Mouse (Mus musculus): ENCODE results near the gene Cbs. TPM values are rescaled to one million over a fixed set of nuclear protein-coding genes. Genes with fewer than 3 reads are reported as not detected.
"Not testable (repeated sequence)": the region's sequence is repeated elsewhere in the genome, so short reads cannot be mapped to it uniquely, and the experiment has no call there.

The Cbs gene
- total RNA-seq, 2 experiments from 2014 or later: 61.0 to 66.6 TPM

- DNase-seq: no peak
Measured at GRCm38 (mm10) chr17:31642913-31643312, 5.9 kb upstream of the Cbs start.

GRCm38 (mm10) chr17:31642331-31642730 lies 5.3 kb upstream of the Cbs start:
- DNase-seq: no peak

DNA sequence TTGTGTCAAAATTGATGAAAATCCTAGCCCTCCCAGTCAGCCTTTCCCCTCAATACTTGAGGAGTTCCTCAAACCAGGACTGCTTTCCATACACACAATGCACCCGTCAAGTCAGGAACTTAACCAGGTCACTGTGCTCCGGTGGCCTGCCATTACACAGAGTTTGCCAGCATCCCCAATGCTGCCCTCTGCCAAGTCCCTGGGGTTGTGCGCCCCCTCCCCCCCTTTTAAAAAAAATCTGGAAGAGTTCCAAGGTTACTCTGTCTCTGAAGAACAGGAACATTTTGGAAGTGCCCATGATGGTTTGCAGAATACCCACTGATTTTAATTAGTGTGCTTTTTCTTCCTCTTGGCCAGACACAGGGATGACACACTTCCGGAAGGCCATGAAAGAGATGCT lies 2.6 kb upstream of the Cbs start:
- DNase-seq: no peak

GRCm38 (mm10) chr17:31637866-31638570 lies 980 bp upstream of the Cbs start:
- peak; percentile 50 for DNase-seq

DNA sequence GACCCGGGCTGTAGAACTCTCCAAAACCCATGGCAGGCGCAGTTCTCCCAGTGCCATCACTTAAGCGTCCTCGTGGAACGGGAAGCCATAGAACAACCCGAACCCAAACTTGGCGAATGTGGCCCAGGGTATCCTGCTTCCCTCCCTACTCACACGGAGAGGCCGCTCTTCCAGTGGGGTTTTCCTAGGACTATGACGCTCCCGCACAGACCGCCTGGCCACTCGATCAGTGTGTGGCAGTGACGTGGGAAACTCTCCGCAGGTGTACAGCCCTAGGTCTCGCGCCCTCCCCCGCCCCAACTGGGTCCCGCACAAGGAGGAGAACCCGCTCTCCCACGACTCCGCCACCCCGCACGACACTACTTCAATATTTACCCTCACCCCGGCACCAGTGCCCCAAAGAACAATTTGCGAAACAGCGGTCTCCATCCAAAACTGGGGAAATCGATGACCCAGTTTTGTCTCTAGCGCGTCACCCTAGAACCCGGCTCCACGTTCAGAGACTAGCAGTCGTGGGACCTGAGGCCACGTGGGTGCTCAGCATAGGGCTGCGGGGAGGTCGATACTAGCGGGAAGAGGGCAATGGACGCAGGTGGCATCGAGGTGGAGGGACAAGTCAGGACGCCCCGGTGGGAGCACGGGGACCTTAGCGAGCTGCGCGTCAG lies 629 bp downstream of the Cbs start:
- DNase-seq: no peak

DNA sequence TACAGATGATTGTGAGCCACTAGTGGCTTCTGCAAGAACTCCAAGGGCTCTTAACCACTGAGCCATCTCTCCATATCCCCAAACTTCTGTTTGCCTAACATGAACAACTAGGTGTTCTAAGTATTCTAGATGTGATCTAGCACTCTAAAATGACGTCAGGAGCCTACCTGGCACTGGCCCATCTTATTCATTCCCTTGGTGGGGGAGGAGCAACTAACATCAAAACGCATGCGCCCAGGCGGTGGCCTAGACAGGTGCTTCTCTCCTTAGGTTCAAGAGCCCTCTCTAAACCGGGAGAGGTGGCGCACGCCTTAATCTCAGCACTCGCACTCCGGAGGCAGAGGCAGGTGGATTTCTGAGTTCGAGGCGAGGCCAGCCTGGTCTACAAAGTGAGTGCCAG lies 1.3 kb downstream of the Cbs start:
- DNase-seq: no peak

- DNase-seq: no peak
Measured at GRCm38 (mm10) chr17:31634896-31635295, 2.1 kb downstream of the Cbs start.

DNA sequence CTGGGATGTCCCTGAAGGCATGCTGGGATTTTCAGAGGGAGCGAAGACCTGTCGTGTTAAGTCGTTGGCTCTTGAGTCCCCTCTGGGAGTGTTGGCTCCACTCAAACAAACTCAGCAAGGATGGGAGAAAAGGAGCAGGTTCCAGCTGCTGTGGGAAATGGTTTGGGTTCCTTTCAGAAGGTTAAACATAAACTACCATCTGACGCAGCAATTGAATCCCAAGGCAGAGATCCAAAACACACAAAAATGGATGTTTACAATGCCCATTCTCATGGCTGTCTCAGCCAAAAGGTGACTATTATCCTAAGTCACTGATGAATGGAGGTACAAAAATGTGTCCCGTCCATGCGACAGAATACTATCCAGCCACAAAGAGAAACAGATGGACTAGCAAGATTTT lies 4.0 kb downstream of the Cbs start:
- DNase-seq: no peak

- DNase-seq: no peak
Measured at GRCm38 (mm10) chr17:31631081-31631800, 5.8 kb downstream of the Cbs start.

- no peak for DNase-seq
Measured at GRCm38 (mm10) chr17:31627961-31628360, 9.1 kb downstream of the Cbs start.

- DNase-seq: no peak
Measured at GRCm38 (mm10) chr17:31623101-31623500, 13.9 kb downstream of the Cbs start.

- no peak for DNase-seq
Measured at GRCm38 (mm10) chr17:31613086-31613755, 23.8 kb downstream of the Cbs start.

- no peak for DNase-seq
Measured at GRCm38 (mm10) chr17:31609895-31610294, 27.1 kb downstream of the Cbs start.

DNA sequence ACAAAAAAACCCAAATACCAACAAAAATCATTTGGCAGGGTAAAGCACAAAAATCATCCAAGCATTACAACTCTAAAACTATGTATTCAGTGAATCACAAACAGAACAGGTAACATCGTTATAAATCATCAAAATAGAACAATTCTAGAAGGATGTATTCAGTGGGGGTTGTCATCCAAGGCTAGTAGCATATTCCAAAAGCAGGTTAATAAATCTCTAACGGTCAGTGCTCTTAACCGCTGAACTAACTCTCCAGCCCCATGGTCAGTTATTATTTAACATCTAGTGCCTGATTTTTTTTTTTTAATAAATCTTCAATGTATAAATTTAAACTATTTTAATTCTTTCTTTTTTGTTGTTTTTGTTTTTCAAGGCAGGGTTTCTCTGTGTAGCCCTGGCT lies 27.9 kb downstream of the Cbs start:
- not testable (repeated sequence) for DNase-seq

DNA sequence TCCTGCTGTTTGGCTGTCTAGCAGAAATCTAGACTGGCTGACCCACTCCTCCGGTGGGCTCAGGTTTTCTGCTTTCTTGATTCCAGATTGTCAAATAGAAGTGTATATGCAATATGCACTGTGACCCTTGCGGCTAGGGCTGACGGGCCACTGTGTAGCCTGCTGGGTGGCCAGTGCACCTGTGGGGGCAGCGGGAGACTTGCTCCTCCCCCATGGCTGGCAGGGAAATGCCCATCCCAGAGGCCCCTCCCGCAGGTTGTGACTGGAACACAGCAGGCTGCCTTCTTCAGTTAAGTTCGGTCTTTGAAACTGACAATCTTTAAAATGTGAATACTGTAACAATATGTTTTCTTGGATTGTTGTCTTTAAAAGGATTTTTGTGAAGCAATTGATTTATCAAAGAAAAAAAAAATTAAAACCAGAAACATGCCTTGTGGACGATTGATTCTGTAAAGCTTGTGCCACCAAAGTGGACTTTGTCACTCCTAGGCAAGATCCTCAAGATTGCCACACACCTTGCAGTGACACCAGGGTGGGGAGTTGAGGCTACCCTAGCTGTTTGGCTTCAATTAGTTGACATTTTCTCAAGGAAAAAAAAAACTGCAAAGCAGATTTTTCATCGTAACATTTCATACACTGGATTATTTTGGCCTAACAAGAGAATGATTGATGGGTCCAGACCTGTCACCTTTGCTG lies 29.6 kb downstream of the Cbs start:
- DNase-seq: no peak

GRCm38 (mm10) chr17:31606424-31606823 lies 30.6 kb downstream of the Cbs start:
- DNase-seq: no peak

DNA sequence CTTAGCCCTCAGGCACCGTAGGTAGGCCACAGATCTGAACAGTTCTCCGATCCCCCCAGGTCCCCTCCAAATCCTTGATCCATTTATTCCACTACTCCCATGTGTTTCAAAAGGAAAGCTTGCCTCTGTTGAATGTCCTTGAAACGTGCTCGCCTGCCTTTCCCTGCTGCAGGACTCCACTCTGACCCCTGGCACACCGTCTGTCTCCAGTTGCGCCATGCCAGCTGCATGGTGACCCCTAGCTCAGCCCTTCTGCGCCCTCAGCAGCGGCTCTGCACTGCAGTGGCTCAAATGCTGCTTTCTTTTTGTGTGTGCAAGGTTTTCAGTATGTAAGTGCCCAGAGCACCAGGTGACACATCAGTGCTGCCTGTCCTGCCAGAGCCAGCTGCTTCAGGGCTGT lies 38.4 kb downstream of the Cbs start:
- DNase-seq: no peak

- no peak for DNase-seq
Measured at GRCm38 (mm10) chr17:31597957-31598356, 39.1 kb downstream of the Cbs start.

GRCm38 (mm10) chr17:31595077-31595476 lies 42.0 kb downstream of the Cbs start:
- DNase-seq: no peak

DNA sequence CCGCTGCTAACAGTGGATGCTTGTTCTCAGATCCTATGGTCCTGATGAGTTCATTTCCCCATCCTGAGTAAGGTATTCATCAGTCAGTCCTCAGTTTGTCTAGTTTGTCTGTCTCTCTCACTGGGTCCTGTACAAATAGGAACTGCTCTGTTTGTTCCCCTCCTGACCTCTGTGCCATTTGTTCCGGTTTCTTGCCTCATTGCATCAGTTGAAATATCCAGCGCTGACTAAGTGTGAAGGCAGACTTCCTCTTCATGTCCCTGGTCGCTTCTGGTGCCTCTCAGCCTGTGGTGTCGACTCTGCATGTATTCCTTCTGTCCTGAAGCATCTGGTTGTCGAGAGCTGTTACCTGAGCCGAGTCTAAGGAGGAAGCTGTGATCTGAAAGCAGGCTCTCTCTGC lies 42.4 kb downstream of the Cbs start:
- no peak for DNase-seq

DNA sequence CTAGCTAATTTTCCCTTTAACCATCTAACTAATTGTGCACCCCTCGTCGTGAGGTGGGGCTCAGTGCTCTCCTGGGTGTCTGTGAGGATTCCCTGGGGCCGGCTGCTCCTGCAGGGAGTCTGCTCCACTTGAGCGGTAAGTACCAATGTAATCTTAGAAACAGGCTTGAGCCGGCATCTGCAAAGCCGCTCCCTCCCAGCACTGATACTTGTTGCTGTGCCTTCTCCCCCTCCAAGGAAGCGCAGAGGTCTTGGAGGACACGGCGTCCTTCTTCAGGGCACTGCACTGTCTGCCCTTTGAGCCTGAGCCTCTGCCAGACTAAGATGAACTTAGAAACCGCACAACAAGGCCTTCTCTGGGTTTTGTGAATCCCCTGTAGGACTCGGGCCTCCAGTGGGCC lies 46.2 kb downstream of the Cbs start:
- DNase-seq: no peak

GRCm38 (mm10) chr17:31588726-31589125 lies 48.3 kb downstream of the Cbs start:
- no peak for DNase-seq

DNA sequence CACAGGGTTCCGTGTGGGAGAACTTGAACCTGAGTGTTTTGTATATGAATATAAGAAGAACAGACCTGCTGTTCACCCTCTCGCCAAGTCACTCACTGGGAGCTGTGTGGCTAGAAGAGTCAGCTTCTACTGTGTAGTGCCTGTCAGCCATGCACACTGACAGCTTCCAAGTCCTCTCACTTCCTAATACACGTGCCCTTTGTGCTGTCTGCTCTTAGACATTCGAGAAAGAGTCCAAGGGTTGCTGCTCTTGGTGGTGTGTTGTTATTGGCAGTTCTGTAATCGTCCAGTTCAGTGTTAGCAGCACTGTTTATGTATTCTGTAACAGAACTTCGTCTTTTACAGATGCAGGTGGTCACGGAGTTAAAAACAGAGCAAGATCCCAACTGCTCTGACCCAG lies 48.9 kb downstream of the Cbs start:
- DNase-seq: no peak
